Mouse (Mus musculus) G1E (cell line): ENCODE measurements around the gene Col4a2. TPM values are rescaled to one million over a fixed set of nuclear protein-coding genes. Genes with fewer than 3 reads are reported as not detected.

Source experiments
- ATAC-seq: 2 replicates; pipeline ENCODE4 v1.8.0; 2016; ENCODE audit warnings: mild to moderate bottlenecking; ENCODE audit not compliant: insufficient number of reproducible peaks, poor library complexity, low FRiP score, severe bottlenecking; ENCODE audit errors: extremely low read depth
- DNase-seq: peaks from one replicate; pipeline ENCODE4 v3.0.0; 2012; ENCODE audit warnings: low spot score
- H3K27me3 ChIP-seq: 2 replicates; pipeline ENCODE4 v1.6.1; 2012; ENCODE audit warnings: mild to moderate bottlenecking, low read length, inconsistent platforms; ENCODE audit not compliant: insufficient read depth
- H3K36me3 ChIP-seq: replicated peaks from 2 replicates; pipeline ENCODE3; 2012; ENCODE audit warnings: mild to moderate bottlenecking, inconsistent platforms
- H3K4me1 ChIP-seq: 2 replicates; pipeline ENCODE4 v1.6.1; 2012; ENCODE audit warnings: low read depth, low read length, inconsistent platforms, mixed read lengths; ENCODE audit not compliant: insufficient read depth
- H3K4me3 ChIP-seq: 2 replicates; pipeline ENCODE4 v1.5.1; 2012; ENCODE audit warnings: low read depth, mild to moderate bottlenecking, inconsistent platforms, low read length, moderate library complexity, mixed read lengths
- H3K9me3 ChIP-seq: replicated peaks from 2 replicates; pipeline ENCODE4 v1.6.1; 2012; ENCODE audit warnings: inconsistent platforms
- CTCF ChIP-seq: IDR thresholded peaks from 2 replicates; pipeline ENCODE4 v1.5.1; 2012; ENCODE audit warnings: low read depth, low read length, inconsistent platforms, mixed read lengths
- GATA1 ChIP-seq: IDR thresholded peaks from 2 replicates; pipeline ENCODE4 v1.6.1; 2012; ENCODE audit warnings: borderline replicate concordance, low read length, inconsistent platforms, mixed read lengths
- GATA2 ChIP-seq: IDR thresholded peaks from 2 replicates; pipeline ENCODE4 v1.6.1; 2012; ENCODE audit warnings: low read depth, low read length, inconsistent platforms, borderline replicate concordance
- POLR2AphosphoS5 ChIP-seq: IDR thresholded peaks from 2 replicates; pipeline ENCODE4 v1.6.1; 2012; ENCODE audit warnings: low read depth, low read length, inconsistent platforms; ENCODE audit not compliant: insufficient replicate concordance
- TAL1 ChIP-seq: conservative IDR thresholded peaks from 2 replicates; pipeline ENCODE4 v1.6.1; 2012; ENCODE audit warnings: low read depth, low read length, inconsistent platforms, mixed read lengths
- polyA plus RNA-seq: library from polyadenylated mRNA; stranded (reverse); fragments of >175 nt; gene quantifications from 2 replicates; pipeline ENCODE4 v1.2.3, GENCODE M21; 2012
- total RNA-seq, 2 experiments: library from RNA; stranded (forward) in 1 of 2; stranded (reverse) in 1 of 2; fragments of 200-1000 nt in 1 of 2; fragments of >200 nt in 1 of 2; fragmentation: Nextera tagmentation in 1 of 2; gene quantifications; 2 replicates each; pipeline ENCODE4 v1.2.3; 2014 to 2017

The Col4a2 gene
- total and polyA plus RNA-seq, 3 experiments: 0.05 TPM; not detected in 2

DNA sequence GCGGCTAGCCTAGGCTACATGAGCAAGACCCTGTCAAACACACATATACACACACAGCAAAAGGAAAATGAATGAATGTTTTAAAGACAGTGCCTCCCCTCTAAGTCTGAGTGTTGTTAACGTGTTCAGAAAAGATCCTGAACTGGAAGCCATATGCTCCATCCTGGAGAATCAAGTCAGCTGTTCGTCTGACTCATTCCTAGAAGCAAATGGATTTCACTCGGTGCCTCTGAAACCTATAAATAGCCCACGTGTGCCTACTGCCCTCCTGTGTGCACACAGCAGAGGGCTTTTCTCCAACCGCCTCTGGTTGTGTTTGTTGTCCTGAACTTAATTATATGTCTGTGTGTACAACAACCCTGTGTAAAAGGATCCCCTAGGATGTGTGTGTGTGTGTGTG, 109.4 kb downstream of the Col4a2 start:
- H3K4me1 ChIP-seq: no peaks in the 10 kb centered on the region
- no peak for TF ChIP-seq CTCF
- TF ChIP-seq TAL1: no peak
- TF ChIP-seq GATA1: no peak
- no peak for TF ChIP-seq GATA2
- TF ChIP-seq POLR2AphosphoS5: no peak
- H3K36me3 ChIP-seq: no peaks in the 10 kb centered on the region
- no peak for DNase-seq
- peaks cover 8% of the 10 kb centered on the region; the same call in 1 of the 2 replicates for H3K27me3 ChIP-seq
- no peaks in the 10 kb centered on the region for H3K9me3 ChIP-seq
- no peak for ATAC-seq
- no peak overlapping the region for H3K4me3 ChIP-seq

DNA sequence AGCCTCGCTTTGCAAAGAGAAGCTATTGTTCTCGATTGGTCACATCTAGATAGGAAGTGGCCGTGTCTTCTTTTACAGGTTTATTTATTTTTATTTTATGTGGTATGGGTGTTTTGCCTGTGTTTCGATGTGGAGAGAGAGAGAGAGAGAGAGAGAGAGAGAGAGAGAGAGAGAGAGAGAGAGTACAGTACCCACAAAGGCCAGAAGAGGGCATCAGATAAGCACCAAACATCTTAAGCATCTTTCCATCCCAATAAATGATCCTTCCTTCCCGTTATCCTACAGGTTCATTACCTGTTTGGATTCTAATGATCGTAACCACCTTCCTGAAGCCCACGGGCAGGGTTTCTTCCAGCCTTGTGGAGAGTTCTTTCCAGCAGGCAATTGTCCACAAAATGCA, 110.5 kb downstream of the Col4a2 start:
- Histone ChIP-seq H3K36me3 (no peaks in the 10 kb centered on the region), H3K4me1 (no peaks in the 10 kb centered on the region), H3K4me3 (no peak overlapping the region), H3K27me3 (peaks cover 8% of the 10 kb centered on the region; the same call in 1 of the 2 replicates), H3K9me3 (no peaks in the 10 kb centered on the region)
- DNase-seq (no peak), ATAC-seq (no peak)
- TF ChIP-seq GATA1: no peak
- no peak for TF ChIP-seq POLR2AphosphoS5
- no peak for TF ChIP-seq GATA2
- TF ChIP-seq TAL1: no peak
- TF ChIP-seq CTCF: no peak

DNA sequence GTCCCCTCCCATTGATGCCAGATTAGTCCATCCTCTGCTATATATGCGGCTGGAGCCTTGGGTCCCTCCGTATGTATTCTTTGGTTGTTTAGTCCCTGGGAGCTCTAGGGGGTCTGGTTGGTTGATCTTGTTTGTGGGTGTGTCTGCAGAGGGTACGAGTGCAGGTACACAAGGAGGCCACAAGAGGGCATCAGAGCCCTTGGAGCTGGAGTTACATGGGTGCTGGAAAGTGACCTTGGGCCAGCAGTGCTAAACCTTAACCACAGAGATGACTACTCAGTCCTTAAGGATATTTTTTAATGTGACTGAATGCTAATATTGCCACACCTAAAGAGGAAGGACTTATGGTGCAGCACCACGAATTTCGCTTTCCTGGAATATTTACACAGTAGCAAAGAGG, 118.1 kb downstream of the Col4a2 start:
- Histone ChIP-seq H3K36me3 (no peaks in the 10 kb centered on the region), H3K4me1 (no peaks in the 10 kb centered on the region)
- DNase-seq: no peak

DNA sequence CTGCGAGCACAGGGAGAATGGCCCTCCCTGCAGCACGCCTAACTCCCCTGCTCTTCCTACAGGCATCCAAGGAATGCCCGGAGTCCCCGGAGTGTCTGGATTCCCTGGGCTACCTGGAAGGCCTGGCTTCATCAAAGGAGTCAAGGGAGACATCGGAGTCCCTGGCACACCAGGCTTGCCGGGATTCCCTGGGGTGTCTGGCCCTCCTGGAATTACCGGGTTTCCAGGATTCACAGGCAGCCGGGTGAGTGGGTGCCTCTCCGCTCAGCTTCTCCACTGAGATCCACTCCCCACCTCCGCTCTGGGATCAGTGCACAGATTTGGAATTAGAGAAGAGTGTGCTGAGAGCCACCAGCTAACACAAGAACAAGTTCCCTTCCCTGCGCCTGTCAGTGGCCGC, 125.3 kb downstream of the Col4a2 start:
- ATAC-seq (no peak), DNase-seq (no peak)
- H3K9me3 ChIP-seq: no peaks in the 10 kb centered on the region
- H3K4me3 ChIP-seq: no peak overlapping the region
- no peak for TF ChIP-seq GATA1
- TF ChIP-seq POLR2AphosphoS5: no peak
- no peak for TF ChIP-seq GATA2
- no peak for TF ChIP-seq TAL1
- TF ChIP-seq CTCF: no peak
- H3K4me1 ChIP-seq: no peaks in the 10 kb centered on the region
- H3K27me3 ChIP-seq: peaks cover 10% of the 10 kb centered on the region; the same call in 1 of the 2 replicates
- H3K36me3 ChIP-seq: no peaks in the 10 kb centered on the region

More for the DNA sequence above, 118.1 kb downstream of the Col4a2 start:
- ATAC-seq: no peak; the same call in 1 of the 2 replicates
- Histone ChIP-seq H3K4me3 (no peak overlapping the region), H3K9me3 (no peaks in the 10 kb centered on the region), H3K27me3 (peaks cover 8% of the 10 kb centered on the region; the same call in 1 of the 2 replicates)
- TF ChIP-seq CTCF (peak; percentile 59; the same call in 1 of the 2 replicates), GATA1 (no peak)

DNA sequence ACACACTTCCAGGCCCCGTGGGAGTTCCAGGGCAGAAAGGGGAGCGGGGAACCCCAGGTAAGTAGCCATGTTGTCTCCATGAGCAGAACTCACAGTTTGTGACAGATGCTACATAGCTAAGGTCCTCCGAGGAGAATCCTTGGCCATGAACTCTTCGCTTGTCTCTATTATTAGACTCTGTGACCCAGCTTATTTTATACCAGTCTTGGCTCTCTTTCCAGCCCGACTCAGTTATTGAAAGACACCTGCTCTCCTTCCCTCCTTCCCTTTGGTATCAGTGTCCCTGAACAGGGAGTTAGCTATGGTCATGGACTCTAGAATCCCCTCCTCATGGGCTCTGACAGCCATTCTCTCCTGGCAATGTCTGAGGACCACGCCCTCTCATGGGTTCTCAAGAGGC, 128.7 kb downstream of the Col4a2 start:
- no peak for TF ChIP-seq GATA2
- TF ChIP-seq POLR2AphosphoS5: no peak
- TF ChIP-seq CTCF: no peak
- TF ChIP-seq GATA1: no peak
- no peak for TF ChIP-seq TAL1
- Histone ChIP-seq H3K36me3 (no peaks in the 10 kb centered on the region), H3K4me1 (no peaks in the 10 kb centered on the region), H3K9me3 (no peaks in the 10 kb centered on the region), H3K4me3 (no peak overlapping the region), H3K27me3 (peaks cover 12% of the 10 kb centered on the region; the same call in 1 of the 2 replicates)
- no peak for DNase-seq
- no peak for ATAC-seq

DNA sequence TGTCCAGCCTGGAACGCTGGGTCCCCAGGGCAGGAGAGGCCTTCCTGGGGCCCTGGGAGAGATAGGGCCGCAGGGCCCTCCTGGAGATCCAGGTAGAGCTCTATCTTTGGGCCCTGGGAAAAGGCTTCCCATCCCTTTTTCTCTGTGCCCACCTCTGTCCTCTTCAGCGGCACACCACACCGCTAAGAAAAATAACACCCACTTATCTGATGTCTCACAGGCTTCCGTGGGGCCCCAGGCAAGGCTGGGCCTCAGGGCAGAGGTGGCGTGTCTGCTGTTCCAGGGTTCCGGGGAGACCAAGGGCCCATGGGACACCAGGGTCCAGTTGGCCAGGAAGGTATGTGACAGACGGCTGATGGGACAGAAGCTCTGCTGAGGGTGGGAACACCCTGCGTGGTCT, 131.0 kb downstream of the Col4a2 start:
- DNase-seq (no peak), ATAC-seq (no peak)
- Histone ChIP-seq H3K9me3 (no peaks in the 10 kb centered on the region), H3K4me3 (no peak overlapping the region), H3K36me3 (no peaks in the 10 kb centered on the region), H3K4me1 (no peaks in the 10 kb centered on the region), H3K27me3 (peaks cover 9% of the 10 kb centered on the region; the same call in 1 of the 2 replicates)
- TF ChIP-seq TAL1: no peak
- no peak for TF ChIP-seq GATA2
- TF ChIP-seq GATA1: no peak
- TF ChIP-seq POLR2AphosphoS5: no peak
- TF ChIP-seq CTCF: no peak
